Mouse (Mus musculus): ENCODE measurements at regions not wholly inside any gene's neighbourhood (a gene's known extent, or its start where the extent isn't known, plus 50 kb on each side); places are given as distances from the start of the nearest gene placed in this dataset.

DNA sequence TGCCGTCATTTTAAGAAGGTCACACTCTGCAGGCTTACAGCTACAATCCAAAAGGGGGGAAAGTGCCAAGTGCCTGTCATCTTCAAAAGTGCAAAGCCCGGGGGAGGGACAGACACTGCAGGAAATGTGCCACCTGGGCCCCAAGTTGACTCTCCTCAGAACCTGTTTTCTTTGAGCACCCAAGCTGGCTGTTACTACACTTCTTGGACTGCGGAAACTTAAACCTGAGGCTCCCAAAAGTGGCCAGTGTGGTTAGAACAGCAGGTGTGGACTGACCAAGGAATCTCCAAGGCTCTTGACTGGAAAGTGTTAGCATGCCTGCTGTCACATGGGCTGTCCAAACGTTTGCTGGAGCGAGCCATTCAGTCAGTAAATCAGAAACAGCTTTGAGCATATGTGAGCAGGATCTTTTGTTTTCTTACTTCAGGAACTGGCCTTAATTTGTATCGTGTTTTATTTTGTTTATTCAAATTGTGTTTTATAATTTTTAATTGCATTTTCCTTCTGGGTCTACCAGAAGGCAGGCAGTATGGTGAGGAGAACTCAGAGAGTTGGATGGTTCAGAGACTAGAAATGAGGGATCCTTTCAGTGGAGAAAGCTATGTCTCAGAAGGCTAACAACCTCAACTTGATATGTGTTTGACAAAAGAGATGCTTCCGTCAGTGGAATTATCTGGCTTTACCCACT, 168.4 kb upstream of the Frmd6 start:
- TF ChIP-seq CTCF (IDR thresholded peaks at IDR 0.05) (no peak), POLR2A (IDR thresholded peaks at IDR 0.05; ENCODE audit: insufficient read depth, low read depth, low read length) (0 out of 2 replicates have a peak, but pooled peaks have one; percentile 18)

All from heart, adult 2 months (tissue).